Mouse (Mus musculus) liver, postnatal 0 days (tissue): ENCODE data around the gene Cabin1.

Experiments used
- CTCF ChIP-seq: sonication (generic); IDR thresholded peaks from 2 replicates; pipeline ENCODE4 v1.5.1; 2016; ENCODE audit warnings: antibody characterized with exemption, low read depth
- EP300 ChIP-seq: IDR thresholded peaks from 2 replicates; pipeline ENCODE4 v1.6.1; 2016; ENCODE audit warnings: antibody characterized with exemption, low read depth, mild to moderate bottlenecking

DNA sequence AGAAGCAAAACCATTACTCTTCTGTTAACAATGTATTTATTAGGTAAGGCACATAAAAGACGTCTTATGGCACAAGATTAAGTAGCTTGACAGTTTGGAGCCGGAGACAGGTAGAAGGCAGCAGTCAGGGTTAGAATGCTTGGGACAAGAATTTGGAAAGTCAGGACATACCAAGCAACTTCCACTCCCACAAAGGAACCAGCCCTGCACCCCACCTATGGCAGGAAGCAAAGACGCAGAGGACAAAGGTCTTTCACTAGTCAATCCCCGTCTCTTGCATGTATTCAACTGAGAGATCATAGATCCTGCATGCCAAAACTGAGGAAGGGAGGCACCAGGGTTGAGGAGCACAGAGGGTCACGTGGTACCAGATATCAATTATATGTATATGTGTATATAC is 10.0 kb upstream of the Cabin1 start:
- TF ChIP-seq CTCF, result no peak
- no peak for TF ChIP-seq EP300
